Mouse (Mus musculus) spleen, adult 2 months (tissue): ENCODE results near the gene Pde8b.

Experiments used
- CTCF ChIP-seq: fragments of 200-500 bp; IDR thresholded peaks from 2 replicates; pipeline ENCODE4 v1.5.1; 2011; ENCODE audit warnings: mild to moderate bottlenecking, inconsistent platforms; ENCODE audit not compliant: insufficient read depth, insufficient read length, insufficient replicate concordance; ENCODE audit errors: extremely low read depth
- POLR2A ChIP-seq: fragments of 200-500 bp; IDR thresholded peaks from 2 replicates; pipeline ENCODE4 v1.6.1; 2011; ENCODE audit warnings: low read depth, low read length, inconsistent platforms

DNA sequence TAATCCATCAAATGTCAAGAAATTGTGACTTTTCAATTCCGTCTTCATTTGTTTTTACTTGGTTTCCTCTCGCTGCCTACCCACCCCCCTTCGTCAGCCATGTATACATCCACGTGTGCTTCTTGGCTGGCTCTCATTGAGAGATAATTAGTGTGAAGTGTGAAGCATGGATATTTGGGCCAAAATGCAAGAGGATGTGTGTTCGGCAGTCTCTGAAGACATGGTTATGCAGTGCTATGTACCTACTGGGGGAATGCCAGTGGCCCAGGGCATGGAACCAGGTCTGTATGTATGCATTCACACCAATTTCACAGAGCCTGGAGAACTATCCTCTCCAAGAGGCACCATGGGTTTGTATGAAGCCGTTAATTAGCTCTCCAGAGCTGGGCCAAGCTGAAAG is 219.3 kb downstream of the Pde8b start:
- TF ChIP-seq POLR2A (no peak), CTCF (no peak)
